Mouse (Mus musculus) G1E (cell line): ENCODE results near the gene 1810013L24Rik. TPM values are rescaled to one million over a fixed set of nuclear protein-coding genes. Genes with fewer than 3 reads are reported as not detected.
A peak's percentile ranks its signal among the peaks of the same experiment; 100 is the strongest.

Experiments used
- ATAC-seq: 2 replicates; pipeline ENCODE4 v1.8.0; 2016; ENCODE audit warnings: mild to moderate bottlenecking; ENCODE audit not compliant: insufficient number of reproducible peaks, poor library complexity, low FRiP score, severe bottlenecking; ENCODE audit errors: extremely low read depth
- DNase-seq: peaks from one replicate; pipeline ENCODE4 v3.0.0; 2012; ENCODE audit warnings: low spot score
- H3K27me3 ChIP-seq: 2 replicates; pipeline ENCODE4 v1.6.1; 2012; ENCODE audit warnings: mild to moderate bottlenecking, low read length, inconsistent platforms; ENCODE audit not compliant: insufficient read depth
- H3K36me3 ChIP-seq: replicated peaks from 2 replicates; pipeline ENCODE3; 2012; ENCODE audit warnings: mild to moderate bottlenecking, inconsistent platforms
- H3K4me1 ChIP-seq: 2 replicates; pipeline ENCODE4 v1.6.1; 2012; ENCODE audit warnings: low read depth, low read length, inconsistent platforms, mixed read lengths; ENCODE audit not compliant: insufficient read depth
- H3K4me3 ChIP-seq: 2 replicates; pipeline ENCODE4 v1.5.1; 2012; ENCODE audit warnings: low read depth, mild to moderate bottlenecking, inconsistent platforms, low read length, moderate library complexity, mixed read lengths
- H3K9me3 ChIP-seq: replicated peaks from 2 replicates; pipeline ENCODE4 v1.6.1; 2012; ENCODE audit warnings: inconsistent platforms
- CTCF ChIP-seq: IDR thresholded peaks from 2 replicates; pipeline ENCODE4 v1.5.1; 2012; ENCODE audit warnings: low read depth, low read length, inconsistent platforms, mixed read lengths
- GATA1 ChIP-seq: IDR thresholded peaks from 2 replicates; pipeline ENCODE4 v1.6.1; 2012; ENCODE audit warnings: borderline replicate concordance, low read length, inconsistent platforms, mixed read lengths
- GATA2 ChIP-seq: IDR thresholded peaks from 2 replicates; pipeline ENCODE4 v1.6.1; 2012; ENCODE audit warnings: low read depth, low read length, inconsistent platforms, borderline replicate concordance
- POLR2AphosphoS5 ChIP-seq: IDR thresholded peaks from 2 replicates; pipeline ENCODE4 v1.6.1; 2012; ENCODE audit warnings: low read depth, low read length, inconsistent platforms; ENCODE audit not compliant: insufficient replicate concordance
- TAL1 ChIP-seq: conservative IDR thresholded peaks from 2 replicates; pipeline ENCODE4 v1.6.1; 2012; ENCODE audit warnings: low read depth, low read length, inconsistent platforms, mixed read lengths
- polyA plus RNA-seq: library from polyadenylated mRNA; stranded (reverse); fragments of >175 nt; gene quantifications from 2 replicates; pipeline ENCODE4 v1.2.3, GENCODE M21; 2012
- total RNA-seq, 2 experiments: library from RNA; stranded (forward) in 1 of 2; stranded (reverse) in 1 of 2; fragments of 200-1000 nt in 1 of 2; fragments of >200 nt in 1 of 2; fragmentation: Nextera tagmentation in 1 of 2; gene quantifications; 2 replicates each; pipeline ENCODE4 v1.2.3; 2014 to 2017

The 1810013L24Rik gene
- total and polyA plus RNA-seq, 3 experiments: 17.7 to 92.2 (median 58.1) TPM

- TF ChIP-seq POLR2AphosphoS5 (no peak), GATA2 (no peak), CTCF (no peak), GATA1 (no peak), TAL1 (no peak)
- Histone ChIP-seq H3K4me1 (peaks cover 21% of the 10 kb centered on the region), H3K36me3 (peaks cover 10% of the 10 kb centered on the region), H3K4me3 (no peak overlapping the region), H3K27me3 (no peaks in the 10 kb centered on the region), H3K9me3 (no peaks in the 10 kb centered on the region)
- ATAC-seq (no peak), DNase-seq (no peak)
Measured at GRCm38 (mm10) chr16:8817872-8818271, 12.0 kb upstream of the 1810013L24Rik start.

- H3K9me3 ChIP-seq: no peaks in the 10 kb centered on the region
- TF ChIP-seq GATA2 (no peak), POLR2AphosphoS5 (no peak)
- no peak for DNase-seq
- H3K27me3 ChIP-seq: no peaks in the 10 kb centered on the region
- H3K4me1 ChIP-seq: peaks cover 38% of the 10 kb centered on the region
- ATAC-seq: no peak
- peaks cover 2% of the 10 kb centered on the region for H3K36me3 ChIP-seq
- H3K4me3 ChIP-seq: no peak overlapping the region
Measured at GRCm38 (mm10) chr16:8821429-8821828, 8.5 kb upstream of the 1810013L24Rik start.

- Histone ChIP-seq H3K4me3 (no peak overlapping the region), H3K36me3 (peaks cover 2% of the 10 kb centered on the region), H3K4me1 (peaks cover 38% of the 10 kb centered on the region), H3K9me3 (no peaks in the 10 kb centered on the region), H3K27me3 (no peaks in the 10 kb centered on the region)
- no peak for TF ChIP-seq TAL1
- no peak for TF ChIP-seq GATA1
- TF ChIP-seq GATA2: no peak
- TF ChIP-seq CTCF: no peak
- TF ChIP-seq POLR2AphosphoS5: no peak
- DNase-seq (no peak), ATAC-seq (no peak)
Measured at GRCm38 (mm10) chr16:8822586-8822985, 7.3 kb upstream of the 1810013L24Rik start.

- no peak overlapping the region for H3K4me3 ChIP-seq
- no peak for TF ChIP-seq POLR2AphosphoS5
- TF ChIP-seq GATA2: no peak
- no peak for TF ChIP-seq GATA1
- TF ChIP-seq TAL1: no peak
- TF ChIP-seq CTCF: no peak
- H3K4me1 ChIP-seq: peaks cover 38% of the 10 kb centered on the region
- DNase-seq (peak; percentile 66), ATAC-seq (peak; percentile 97)
- peaks cover 2% of the 10 kb centered on the region for H3K36me3 ChIP-seq
- H3K9me3 ChIP-seq: no peaks in the 10 kb centered on the region
- H3K27me3 ChIP-seq: no peaks in the 10 kb centered on the region
Measured at GRCm38 (mm10) chr16:8823661-8824060, 6.2 kb upstream of the 1810013L24Rik start.

- H3K4me1 ChIP-seq: peaks cover 35% of the 10 kb centered on the region
- DNase-seq (no peak), ATAC-seq (no peak)
- no peaks in the 10 kb centered on the region for H3K27me3 ChIP-seq
- no peak overlapping the region for H3K4me3 ChIP-seq
- H3K36me3 ChIP-seq: peaks cover 11% of the 10 kb centered on the region
- no peak for TF ChIP-seq TAL1
- TF ChIP-seq GATA1: no peak
- no peak for TF ChIP-seq GATA2
- TF ChIP-seq POLR2AphosphoS5: no peak
- no peak for TF ChIP-seq CTCF
- H3K9me3 ChIP-seq: no peaks in the 10 kb centered on the region
Measured at GRCm38 (mm10) chr16:8827366-8827765, 2.5 kb upstream of the 1810013L24Rik start.

- ATAC-seq: no peak
- DNase-seq: peak; percentile 50
Measured at GRCm38 (mm10) chr16:8828636-8829563, 1.0 kb upstream of the 1810013L24Rik start.

More at GRCm38 (mm10) chr16:8828636-8829563, 1.0 kb upstream of the 1810013L24Rik start:
- no peak for TF ChIP-seq TAL1
- no peak for TF ChIP-seq CTCF
- TF ChIP-seq GATA1: no peak
- no peak for TF ChIP-seq POLR2AphosphoS5
- TF ChIP-seq GATA2: no peak
- peaks cover 31% of the 10 kb centered on the region for H3K4me1 ChIP-seq
- H3K36me3 ChIP-seq: peaks cover 22% of the 10 kb centered on the region
- H3K9me3 ChIP-seq: no peaks in the 10 kb centered on the region
- peak overlapping the region; percentile 97 for H3K4me3 ChIP-seq
- H3K27me3 ChIP-seq: no peaks in the 10 kb centered on the region
